8 mouse cellular contexts compared by ENCODE assay signal in the genomic region with DNA sequence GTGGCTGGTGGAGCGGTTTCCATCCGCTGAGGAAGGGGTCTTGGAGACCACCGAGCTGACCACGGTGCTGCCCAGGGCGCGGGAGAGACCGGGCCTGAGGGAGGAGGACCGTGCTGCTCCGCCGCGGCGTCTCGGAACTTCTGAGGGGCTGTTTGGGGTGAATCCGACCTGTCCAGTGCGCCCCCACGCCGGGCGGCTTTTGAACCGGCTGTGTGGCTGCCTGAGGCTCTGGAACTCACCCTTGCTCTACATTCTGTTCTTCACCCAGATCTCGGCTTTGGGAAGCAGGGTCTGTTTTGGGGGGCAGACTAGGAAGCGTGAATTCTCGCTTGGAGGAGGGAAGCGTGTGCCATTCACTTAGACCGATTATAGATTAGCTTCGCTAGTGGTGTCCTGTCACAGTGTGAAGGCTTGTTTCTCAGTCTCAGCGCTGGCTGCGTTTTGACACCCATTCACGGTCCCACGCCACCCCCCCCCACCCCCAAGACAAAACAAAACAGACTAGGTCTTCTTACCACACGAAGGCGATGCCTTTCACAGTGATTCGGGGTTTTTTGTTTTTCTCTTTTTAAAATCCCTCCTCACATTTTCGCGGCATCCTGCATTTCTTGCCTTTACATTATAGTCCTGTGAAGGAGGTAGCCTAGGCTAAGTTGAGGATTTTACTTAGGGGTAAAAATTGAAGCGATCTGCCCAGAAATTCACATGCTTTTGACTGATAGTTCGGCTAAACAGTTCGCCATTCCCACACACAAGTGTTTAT. TPM values are rescaled to one million over a fixed set of nuclear protein-coding genes. Genes with fewer than 3 reads are reported as not detected.
DNase-seq lines count a peak whose midpoint lies in the region; ATAC-seq and TF ChIP-seq lines count a peak whose summit lies in the region.

No protein-coding gene starts in this region.

- peaks cover 2% of the 10 kb centered on the region; the same call in 1 of the 2 replicates for H3K4me1 ChIP-seq in lung, embryonic 14.5 days (ENCODE audit: insufficient read depth)
- H3K4me1 ChIP-seq in forebrain, embryonic 14.5 days (ENCODE audit: control insufficient read depth, insufficient read depth, low read length): peaks cover 6% of the 10 kb centered on the region
- peaks cover 4% of the 10 kb centered on the region for H3K4me1 ChIP-seq in limb, embryonic 14.5 days (ENCODE audit: control insufficient read depth, insufficient read depth, low read length)
- peaks cover 6% of the 10 kb centered on the region for H3K4me1 ChIP-seq in neural tube, embryonic 12.5 days

- no peaks in the 10 kb centered on the region for H3K27me3 ChIP-seq in lung, embryonic 14.5 days (ENCODE audit: insufficient read depth, low read length)
- no peaks in the 10 kb centered on the region for H3K27me3 ChIP-seq in forebrain, embryonic 14.5 days (replicated peaks; ENCODE audit: control insufficient read depth, insufficient read depth, low read length)
- no peaks in the 10 kb centered on the region for H3K27me3 ChIP-seq in limb, embryonic 14.5 days (ENCODE audit: control insufficient read depth, insufficient read depth, low read length)
- no peaks in the 10 kb centered on the region for H3K27me3 ChIP-seq in neural tube, embryonic 12.5 days (replicated peaks)

- H3K4me2 ChIP-seq in lung, embryonic 14.5 days: peak overlapping the region; percentile 76
- peak overlapping the region; percentile 73 for H3K4me2 ChIP-seq in forebrain, embryonic 14.5 days (ENCODE audit: low read length)
- H3K4me2 ChIP-seq in limb, embryonic 14.5 days (replicated peaks; ENCODE audit: low read depth, low read length, severe bottlenecking): peak overlapping the region; percentile 54
- H3K4me2 ChIP-seq in neural tube, embryonic 12.5 days (replicated peaks): peak overlapping the region; percentile 66

- no peak for DNase-seq in lung, embryonic 14.5 days
- no peak for DNase-seq in lung, postnatal 14 days
- DNase-seq in ZHBTc4 (ENCODE audit: low read depth, low spot score): peak; percentile 33
- no peak for DNase-seq in forebrain, embryonic 14.5 days (ENCODE audit: low spot score)
- DNase-seq in limb, embryonic 14.5 days (ENCODE audit: low spot score): peak; percentile 15
- DNase-seq in spleen, postnatal 4 days (ENCODE audit: low spot score in 2 of 2): no peak
- DNase-seq in thymus, postnatal 14 days: no peak

- no peaks in the 10 kb centered on the region for H3K36me3 ChIP-seq in lung, embryonic 14.5 days (ENCODE audit: insufficient read depth)
- no peaks in the 10 kb centered on the region for H3K36me3 ChIP-seq in forebrain, embryonic 14.5 days (ENCODE audit: control insufficient read depth, insufficient read depth, low read length)
- no peaks in the 10 kb centered on the region for H3K36me3 ChIP-seq in limb, embryonic 14.5 days (ENCODE audit: control insufficient read depth, insufficient read depth, low read length)
- H3K36me3 ChIP-seq in neural tube, embryonic 12.5 days: 0 out of 2 replicates have a peak, but pooled peaks cover 3% of the 10 kb centered on the region

- ATAC-seq in lung, embryonic 14.5 days (ENCODE audit: insufficient read depth): peak; percentile 76
- peak; percentile 82 for ATAC-seq in forebrain, embryonic 14.5 days
- peak; percentile 77 for ATAC-seq in limb, embryonic 14.5 days (ENCODE audit: low FRiP score, low read depth)
- ATAC-seq in neural tube, embryonic 12.5 days (ENCODE audit: low FRiP score, low read depth): peak; percentile 87

- TF ChIP-seq POLR2A in limb, embryonic 14.5 days (IDR thresholded peaks at IDR 0.05; ENCODE audit: borderline replicate concordance, extremely low read depth, insufficient read depth, insufficient read length): no peak

- no peaks in the 10 kb centered on the region for H3K9me3 ChIP-seq in lung, embryonic 14.5 days (ENCODE audit: low read depth, low read length)
- no peaks in the 10 kb centered on the region for H3K9me3 ChIP-seq in forebrain, embryonic 14.5 days (replicated peaks; ENCODE audit: control insufficient read depth, low read length)
- H3K9me3 ChIP-seq in limb, embryonic 14.5 days (ENCODE audit: control insufficient read depth, low read length): no peaks in the 10 kb centered on the region
- no peaks in the 10 kb centered on the region for H3K9me3 ChIP-seq in neural tube, embryonic 12.5 days

- H3K27ac ChIP-seq in lung, embryonic 14.5 days (ENCODE audit: low read depth): peak overlapping the region; percentile 96
- peak overlapping the region; percentile 91 for H3K27ac ChIP-seq in forebrain, embryonic 14.5 days (ENCODE audit: low read depth, low read length)
- peak overlapping the region; percentile 94 for H3K27ac ChIP-seq in limb, embryonic 14.5 days (replicated peaks; ENCODE audit: low read depth, low read length)
- H3K27ac ChIP-seq in neural tube, embryonic 12.5 days: peak overlapping the region; percentile 96

- H3K9ac ChIP-seq in lung, embryonic 14.5 days: peak overlapping the region; percentile 98
- peak overlapping the region; percentile 96 for H3K9ac ChIP-seq in forebrain, embryonic 14.5 days (ENCODE audit: low read length)
- H3K9ac ChIP-seq in limb, embryonic 14.5 days (ENCODE audit: low read depth, low read length, severe bottlenecking): peak overlapping the region; percentile 97
- peak overlapping the region; percentile 93 for H3K9ac ChIP-seq in neural tube, embryonic 12.5 days

- H3K4me3 ChIP-seq in lung, embryonic 14.5 days (ENCODE audit: low read depth, low read length): peak overlapping the region; percentile 86
- peak overlapping the region; percentile 86 for H3K4me3 ChIP-seq in forebrain, embryonic 14.5 days (ENCODE audit: low read depth, low read length)
- peak overlapping the region; percentile 87 for H3K4me3 ChIP-seq in limb, embryonic 14.5 days (replicated peaks; ENCODE audit: low read length)
- peak overlapping the region; percentile 89 for H3K4me3 ChIP-seq in neural tube, embryonic 12.5 days

- WGBS in lung, embryonic 14.5 days: under 1% methylated on average over 37 of the region's 37 CpGs
- WGBS in forebrain, embryonic 14.5 days: 5% methylated on average over 36 of the region's 37 CpGs
- 6% methylated on average over 26 of the region's 37 CpGs for WGBS in limb, embryonic 14.5 days
- WGBS in neural tube, embryonic 12.5 days: 4% methylated on average over 37 of the region's 37 CpGs

- TF ChIP-seq CTCF in lung, embryonic 14.5 days (IDR thresholded peaks at IDR 0.05; ENCODE audit: low read depth): no peak

RNA-seq across cellular contexts. Expression of a gene that starts 0.6 kb away (rescaled TPM):
- polyA plus RNA-seq in lung, embryonic 14.5 days (2014; fragmentation: Nextera tagmentation; extraction: Ambion mirVana): 34.4 and 34.6 TPM in 2 replicates
- polyA plus RNA-seq in forebrain, embryonic 14.5 days (2014; fragmentation: Nextera tagmentation; extraction: Ambion mirVana): 31.2 and 31.3 TPM in 2 replicates
- 23.7 and 28.1 TPM in 2 replicates for polyA plus RNA-seq in limb, embryonic 14.5 days (2012; rRNA removed)
- polyA plus RNA-seq in limb, embryonic 14.5 days (2014; fragmentation: Nextera tagmentation; extraction: Ambion mirVana): 27.4 and 29.1 TPM in 2 replicates
- polyA plus RNA-seq in neural tube, embryonic 12.5 days (2016; fragmentation: Nextera tagmentation; extraction: Ambion mirVana): 33.7 and 42.2 TPM in 2 replicates

RNA-seq across cellular contexts. Expression of a gene that starts 14.0 kb away (rescaled TPM):
- 92.1 and 92.3 TPM in 2 replicates for polyA plus RNA-seq in lung, embryonic 14.5 days (2014; fragmentation: Nextera tagmentation; extraction: Ambion mirVana)
- polyA plus RNA-seq in forebrain, embryonic 14.5 days (2014; fragmentation: Nextera tagmentation; extraction: Ambion mirVana): 255 and 275 TPM in 2 replicates
- polyA plus RNA-seq in limb, embryonic 14.5 days (2012; rRNA removed): 68.8 and 75.7 TPM in 2 replicates
- 114 and 115 TPM in 2 replicates for polyA plus RNA-seq in limb, embryonic 14.5 days (2014; fragmentation: Nextera tagmentation; extraction: Ambion mirVana)
- 212 and 225 TPM in 2 replicates for polyA plus RNA-seq in neural tube, embryonic 12.5 days (2016; fragmentation: Nextera tagmentation; extraction: Ambion mirVana)

Comparison
In these comparisons a context has a peak if more than half of its experiments do, and no peak if none do; other contexts are left out.
1. DNase-seq: peak in ZHBTc4 (single experiment) and limb, embryonic 14.5 days (single experiment); none in lung, embryonic 14.5 days (single experiment), lung, postnatal 14 days (single experiment), forebrain, embryonic 14.5 days (single experiment), spleen, postnatal 4 days (0 of 2) and thymus, postnatal 14 days (single experiment).
2. Peak in every context shown above with its lines, with median percentiles within 50 percentile points of each other: ATAC-seq, H3K27ac ChIP-seq, H3K4me2 ChIP-seq, H3K4me3 ChIP-seq and H3K9ac ChIP-seq.